Mouse (Mus musculus) thymus, adult 18-20 months (tissue): ENCODE data around the gene Gm597.

ENCODE experiments used
- DNase-seq, 2 experiments: peaks; one replicate each; pipeline ENCODE4 v3.0.0; 2022; ENCODE audit warnings: mixed read lengths in 2 of 2

Gene Gm597

GRCm38 (mm10) chr1:28780152-28780551 lies at the start of gene Gm597:
Gene Gm597 (minus strand): TSS chr1:28780252.
- DNase-seq = no peak

- DNase-seq = no peak
These were observed 27.6 kb upstream of the Gm597 start for GRCm38 (mm10) chr1:28807689-28808088.

DNA sequence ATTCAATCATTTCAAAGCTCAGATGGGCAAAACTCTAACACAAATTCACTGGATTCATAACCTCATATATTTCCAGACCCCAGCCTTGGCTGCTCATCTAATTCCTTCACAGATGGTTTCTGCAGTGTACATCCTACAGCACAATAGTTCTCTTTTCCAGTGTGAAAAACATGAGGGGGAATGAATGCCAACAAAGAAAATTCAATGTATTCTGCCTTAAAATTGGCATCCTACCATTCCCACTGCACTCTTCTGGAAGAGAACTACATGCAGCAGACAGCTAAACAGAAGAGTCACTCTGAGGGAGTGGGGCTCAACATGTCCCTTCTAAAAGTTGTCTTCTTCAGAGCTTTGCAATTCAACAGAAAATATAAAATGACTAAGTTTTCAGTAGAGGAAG lies 26.6 kb upstream of the Gm597 start:
- DNase-seq = no peak

GRCm38 (mm10) chr1:28800881-28801280 lies 20.8 kb upstream of the Gm597 start:
- DNase-seq = no peak
